Mouse (Mus musculus) embryonic stem cell, embryonic (primary cell): ENCODE measurements around the gene Rnf5.

Source experiments
- CTCF ChIA-PET, 4 experiments: fragments of 300-600 bp in 2 of 4; fragments of 350-600 bp in 2 of 4; sonication (Branson Sonifier 250); formaldehyde crosslinking; loops; one replicate each; lab custom pipeline; 2022; ENCODE audit warnings: inconsistent platforms in 2 of 4; lab: Charles Lee
- POLR2A ChIA-PET, 4 experiments: fragments of 300-600 bp in 2 of 4; fragments of 350-600 bp in 2 of 4; sonication (Branson Sonifier 250); formaldehyde crosslinking; loops; one replicate each; lab custom pipeline; 2022; ENCODE audit warnings: antibody characterized with exemption in 4 of 4, inconsistent platforms in 1 of 4; lab: Charles Lee

The Rnf5 gene

DNA sequence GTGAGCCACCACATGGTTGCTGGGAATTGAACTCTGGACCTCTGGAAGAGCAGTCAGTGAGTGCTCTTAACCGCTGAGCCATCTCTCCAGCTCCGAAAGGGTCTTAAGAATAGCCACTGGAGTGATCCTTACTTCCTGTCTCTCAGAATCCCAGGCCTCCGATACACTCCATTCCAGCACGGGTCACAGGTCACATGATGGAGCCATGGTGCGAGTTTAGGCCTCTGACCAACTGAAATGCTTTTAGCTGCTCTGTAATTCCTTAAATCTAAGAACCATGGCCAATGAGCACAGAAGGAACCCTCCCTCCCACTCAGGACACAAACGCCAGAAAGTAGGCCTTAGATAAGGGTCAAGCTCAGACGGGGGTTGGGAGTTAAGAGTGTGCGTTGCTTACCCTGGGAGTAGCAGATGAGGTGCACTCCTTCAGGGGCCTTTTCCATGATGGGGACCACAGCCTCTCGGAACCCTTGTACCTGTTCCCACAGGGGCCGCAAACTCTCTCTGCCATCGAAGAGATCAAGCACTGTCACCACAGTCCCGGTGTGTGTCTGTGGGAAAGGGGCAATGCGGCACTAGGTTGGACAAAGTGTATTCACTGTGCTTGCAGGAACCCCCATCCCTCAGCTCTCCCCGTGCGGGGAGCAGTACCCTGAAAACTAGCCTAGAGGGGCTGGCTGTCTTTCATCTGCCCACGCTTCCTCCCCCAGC lies 22.7 kb upstream of the Rnf5 start:
- POLR2A ChIA-PET = interaction anchor here (0.5 to 2.4 kb wide), 10 partner anchors 18 to 456 kb away, joined by 3 to 10 read pairs (median 6); partner anchors contain the start of genes Atf6b (in 2 of the 4), Fkbpl (in 2 of the 4), Agpat1 (in 1 of the 4) and Rnf5 (in 1 of the 4)

DNA sequence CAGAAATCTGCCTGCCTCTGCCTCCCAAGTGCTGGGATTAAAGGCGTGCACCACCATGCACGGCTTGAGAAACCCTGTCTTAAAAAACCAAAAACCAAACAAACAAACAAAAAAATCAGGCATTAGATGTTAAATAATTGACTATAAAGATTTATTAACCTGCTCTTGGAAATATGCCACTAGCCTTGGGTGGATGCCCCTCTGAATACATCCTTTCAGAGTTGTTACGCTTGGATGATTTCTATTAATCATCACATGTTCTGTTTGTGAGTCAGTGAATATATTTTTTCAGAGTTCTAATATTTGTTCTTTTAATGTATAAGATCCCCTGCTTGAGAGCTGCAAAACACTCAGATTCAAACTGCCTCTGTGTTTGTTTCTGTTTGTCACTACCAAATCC lies 21.5 kb upstream of the Rnf5 start:
- POLR2A ChIA-PET = no interaction called here
- CTCF ChIA-PET = no interaction called here

More for the DNA sequence above, 22.7 kb upstream of the Rnf5 start:
- CTCF ChIA-PET = interaction anchor here in 2 of 4 experiments (1.1 to 1.9 kb wide), 2 partner anchors 8 to 71 kb away, joined by 4 to 6 read pairs; no protein-coding TSS in a partner anchor

DNA sequence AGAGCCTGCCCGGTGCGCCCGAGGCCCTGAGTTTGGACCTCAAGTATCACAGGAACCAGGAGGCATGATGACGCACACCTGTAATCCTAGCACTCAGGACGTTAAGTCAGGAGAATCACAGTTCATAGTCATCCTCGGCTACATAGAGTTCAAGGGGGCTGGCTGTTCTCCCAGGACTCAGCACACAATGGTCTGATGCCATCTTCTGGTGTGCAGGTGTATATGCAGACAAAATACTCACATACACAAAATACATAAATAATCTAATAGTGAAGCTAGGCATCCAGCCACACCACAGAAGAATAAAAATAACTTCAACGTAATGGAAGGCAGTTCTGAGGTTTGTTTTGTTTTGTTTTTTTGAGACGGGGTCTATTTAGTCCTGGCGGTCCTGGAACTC lies 19.7 kb upstream of the Rnf5 start:
- POLR2A ChIA-PET = interaction anchor here in 2 of 4 experiments (0.6 to 1.0 kb wide), 4 partner anchors 11 to 21 kb away, joined by 3 to 4 read pairs (median 3); partner anchors contain the start of gene Agpat1 (in 1 of the 2)
- CTCF ChIA-PET = interaction anchor here in 3 of 4 experiments (0.6 to 1.2 kb wide), 8 partner anchors 8 to 182 kb away, joined by 3 to 4 read pairs (median 3); partner anchors contain the start of gene Atf6b (in 1 of the 3)

DNA sequence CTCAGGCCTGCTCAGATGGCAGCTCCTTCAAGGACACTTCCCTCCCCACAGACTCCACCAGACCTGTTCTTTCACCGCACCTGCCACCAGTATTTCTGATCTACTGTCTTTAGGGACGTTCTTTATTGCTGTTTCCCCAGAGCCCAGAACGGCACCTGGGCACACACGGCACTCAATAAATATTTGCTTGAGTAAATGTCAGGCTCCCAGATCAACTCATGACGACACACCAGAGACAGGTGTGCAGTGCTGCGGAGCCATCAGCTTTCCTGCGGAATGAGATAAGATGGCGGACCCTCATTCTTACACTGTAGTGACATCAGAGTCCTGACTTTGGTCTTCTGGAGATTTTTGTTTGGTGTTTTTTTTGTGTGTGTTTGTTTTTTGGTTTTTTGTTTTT lies 17.5 kb upstream of the Rnf5 start:
- ChIA-PET CTCF (interaction anchor here in 3 of 4 experiments (0.9 to 1.2 kb wide), 4 partner anchors 15 to 66 kb away, joined by 3 to 4 read pairs (median 4); no protein-coding TSS in a partner anchor), POLR2A (interaction anchor here in 2 of 4 experiments (0.5 to 3.1 kb wide), 6 partner anchors 12 to 502 kb away, joined by 3 to 34 read pairs (median 4); partner anchors contain the start of genes Agpat1 (in 1 of the 2) and Rnf5 (in 1 of the 2))

DNA sequence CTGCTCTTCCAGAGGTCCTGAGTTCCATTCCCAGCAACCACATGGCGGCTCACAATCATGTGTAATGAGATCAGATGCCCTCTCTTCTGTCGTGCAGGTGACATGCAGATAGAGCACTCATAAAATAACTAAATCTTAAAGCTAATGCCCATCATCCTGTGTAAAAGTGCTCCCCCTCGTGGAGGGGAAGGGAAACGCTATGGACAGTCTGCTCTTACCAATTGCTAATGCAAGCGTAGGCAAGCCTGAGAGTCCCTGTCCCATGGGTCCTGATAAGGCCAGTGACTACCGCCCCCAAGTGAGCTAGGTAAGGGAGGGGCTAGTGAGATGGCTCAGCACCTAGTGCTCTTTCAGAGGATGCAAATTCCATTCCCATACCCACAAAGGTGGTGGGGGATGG lies 15.5 kb upstream of the Rnf5 start:
- CTCF ChIA-PET = interaction anchor here (0.5 to 1.9 kb wide), 73 partner anchors 8 to 727 kb away, joined by 3 to 30 read pairs (median 4); partner anchors contain the start of genes Atf6b (in 3 of the 4), Ager (in 2 of the 4), Agpat1 (in 2 of the 4) and Fkbpl (in 2 of the 4)
- POLR2A ChIA-PET = interaction anchor here (0.6 to 3.1 kb wide), 23 partner anchors 9 to 582 kb away, joined by 3 to 34 read pairs (median 4); partner anchors contain the start of genes Agpat1 (in 3 of the 4), Rnf5 (in 3 of the 4), Atf6b (in 1 of the 4) and Fkbpl (in 1 of the 4)

DNA sequence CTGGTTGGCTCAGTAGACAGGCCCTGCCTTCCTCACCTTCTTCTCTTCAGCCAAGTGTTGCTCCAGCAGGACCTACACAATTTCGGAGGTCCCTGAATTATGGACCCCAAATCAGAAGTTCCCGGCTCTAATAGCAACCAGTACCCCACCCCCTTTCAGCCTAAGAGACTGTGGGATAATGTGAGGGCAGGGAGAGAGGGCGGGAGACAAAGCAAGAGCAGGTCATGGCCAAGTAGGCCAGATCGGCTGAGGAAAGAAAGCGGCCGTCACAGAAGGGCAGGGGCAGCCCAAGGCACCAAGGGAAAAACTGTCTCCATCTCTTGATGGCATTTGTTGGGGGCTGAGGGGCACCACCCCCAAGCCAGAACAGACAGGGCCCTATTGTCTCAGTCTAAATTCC lies 12.4 kb upstream of the Rnf5 start, which contains the start of gene Egfl8:
Gene Egfl8, minus strand, starts transcription at position 101 of the 400 bp plus-strand sequence.
- CTCF ChIA-PET = interaction anchor here in 1 of 4 experiments (1.5 kb wide), 1 partner anchor 44 kb away, joined by 4 read pairs; no protein-coding TSS in a partner anchor
- POLR2A ChIA-PET = interaction anchor here in 1 of 4 experiments (2.2 kb wide), 1 partner anchor 11 kb away, joined by 20 read pairs; the partner anchor contains the start of genes Agpat1 and Rnf5

DNA sequence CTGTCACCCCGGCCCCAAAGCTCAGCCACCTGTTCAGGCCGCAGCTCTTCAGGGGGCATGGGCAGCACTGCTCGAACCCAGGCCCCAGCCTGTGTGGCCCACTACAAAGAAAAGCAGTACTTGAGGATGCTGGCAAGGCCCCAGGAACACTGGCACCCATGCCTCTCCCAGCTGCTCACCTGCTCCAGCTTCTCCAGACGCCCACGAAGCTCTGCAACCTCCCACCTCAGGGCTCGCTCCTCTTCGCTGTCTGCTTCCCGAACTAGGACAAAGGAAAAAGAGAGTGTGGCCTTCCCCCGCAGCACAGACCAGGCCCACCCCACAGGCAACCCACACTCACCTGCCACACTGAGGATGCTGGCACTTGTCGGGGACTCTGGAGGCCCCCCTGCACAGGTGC lies 10.3 kb upstream of the Rnf5 start:
- POLR2A ChIA-PET = interaction anchor here in 3 of 4 experiments (0.9 to 2.5 kb wide), 9 partner anchors 8 to 41 kb away, joined by 3 to 20 read pairs (median 3); partner anchors contain the start of genes Agpat1 (in 2 of the 3), Rnf5 (in 2 of the 3), Gpsm3 (in 1 of the 3) and Pbx2 (in 1 of the 3)
- CTCF ChIA-PET = interaction anchor here in 1 of 4 experiments (1.6 kb wide), 1 partner anchor 10 kb away, joined by 4 read pairs; no protein-coding TSS in a partner anchor

DNA sequence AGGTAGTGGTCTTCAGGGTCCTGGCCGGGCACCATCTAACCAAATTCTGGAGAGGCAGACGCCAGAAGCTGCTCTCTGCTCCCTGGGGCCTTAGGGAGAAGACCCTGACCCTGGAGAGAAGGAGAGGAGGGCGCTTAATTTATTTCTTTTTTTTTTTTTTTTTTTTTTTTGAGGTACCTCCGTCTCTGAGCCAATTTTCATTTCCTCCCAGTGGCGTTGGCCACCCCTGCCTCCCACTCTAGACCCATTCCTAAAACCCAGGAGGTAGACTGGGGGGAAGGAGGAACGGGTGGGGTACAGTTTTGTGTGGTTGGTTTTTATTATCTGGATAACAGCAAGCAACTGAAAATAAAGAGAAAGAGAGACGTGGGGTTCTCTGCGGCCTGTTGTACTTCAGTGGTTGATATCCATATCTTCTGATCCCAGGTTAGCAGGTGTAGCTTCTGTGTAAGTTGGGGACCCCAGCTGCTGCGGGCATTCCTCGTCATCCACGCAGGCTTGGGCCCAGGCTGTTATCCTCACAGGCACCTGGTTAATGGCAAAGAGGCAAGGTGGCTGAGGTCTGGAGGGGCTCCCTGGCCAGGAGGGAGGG lies 9.7 kb upstream of the Rnf5 start:
- CTCF ChIA-PET = no interaction called here

DNA sequence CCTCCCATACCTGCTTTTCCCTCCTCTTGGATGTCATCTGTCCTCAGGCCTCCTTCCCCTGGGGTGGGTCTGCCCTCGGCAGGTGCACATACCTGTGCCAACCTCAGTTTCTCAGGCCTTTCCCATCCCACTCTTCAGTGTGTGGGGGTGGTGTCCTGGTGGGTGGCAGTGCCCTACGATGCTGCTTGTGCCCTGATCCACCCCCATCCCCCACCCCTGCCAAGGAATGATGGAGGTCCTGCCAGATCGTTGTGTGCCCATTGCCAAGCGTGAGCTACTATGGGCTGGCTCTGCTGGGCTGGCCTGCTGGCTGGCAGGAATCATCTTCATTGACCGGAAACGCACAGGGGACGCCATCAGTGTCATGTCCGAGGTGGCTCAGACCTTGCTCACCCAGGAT lies 7.6 kb upstream of the Rnf5 start:
- POLR2A ChIA-PET = no interaction called here
- CTCF ChIA-PET = no interaction called here

More for the DNA sequence above, 9.7 kb upstream of the Rnf5 start:
- POLR2A ChIA-PET = interaction anchor here in 1 of 4 experiments (1.2 to 2.5 kb wide), 2 partner anchors 9 to 19 kb away, joined by 4 to 10 read pairs; partner anchors contain the start of genes Agpat1 and Rnf5

DNA sequence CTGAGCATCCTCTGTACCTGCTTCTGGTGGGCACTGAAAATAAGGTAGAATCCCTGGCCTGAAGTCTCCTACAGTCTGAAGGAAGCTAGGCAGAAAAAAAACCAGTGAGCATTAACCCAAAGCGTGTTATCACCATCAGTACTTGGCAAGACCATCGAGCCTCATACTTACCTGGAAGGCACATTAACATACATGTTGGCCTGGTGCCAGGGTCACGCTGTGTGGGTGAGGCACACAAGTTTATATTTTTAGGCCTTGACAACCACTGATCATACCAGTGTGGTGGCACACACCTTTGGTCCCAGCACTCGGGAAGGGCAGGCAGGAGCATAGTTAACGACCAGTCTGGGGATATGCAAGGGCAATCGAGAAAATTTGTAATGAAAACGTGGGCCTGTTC lies 4.5 kb upstream of the Rnf5 start:
- CTCF ChIA-PET = no interaction called here

DNA sequence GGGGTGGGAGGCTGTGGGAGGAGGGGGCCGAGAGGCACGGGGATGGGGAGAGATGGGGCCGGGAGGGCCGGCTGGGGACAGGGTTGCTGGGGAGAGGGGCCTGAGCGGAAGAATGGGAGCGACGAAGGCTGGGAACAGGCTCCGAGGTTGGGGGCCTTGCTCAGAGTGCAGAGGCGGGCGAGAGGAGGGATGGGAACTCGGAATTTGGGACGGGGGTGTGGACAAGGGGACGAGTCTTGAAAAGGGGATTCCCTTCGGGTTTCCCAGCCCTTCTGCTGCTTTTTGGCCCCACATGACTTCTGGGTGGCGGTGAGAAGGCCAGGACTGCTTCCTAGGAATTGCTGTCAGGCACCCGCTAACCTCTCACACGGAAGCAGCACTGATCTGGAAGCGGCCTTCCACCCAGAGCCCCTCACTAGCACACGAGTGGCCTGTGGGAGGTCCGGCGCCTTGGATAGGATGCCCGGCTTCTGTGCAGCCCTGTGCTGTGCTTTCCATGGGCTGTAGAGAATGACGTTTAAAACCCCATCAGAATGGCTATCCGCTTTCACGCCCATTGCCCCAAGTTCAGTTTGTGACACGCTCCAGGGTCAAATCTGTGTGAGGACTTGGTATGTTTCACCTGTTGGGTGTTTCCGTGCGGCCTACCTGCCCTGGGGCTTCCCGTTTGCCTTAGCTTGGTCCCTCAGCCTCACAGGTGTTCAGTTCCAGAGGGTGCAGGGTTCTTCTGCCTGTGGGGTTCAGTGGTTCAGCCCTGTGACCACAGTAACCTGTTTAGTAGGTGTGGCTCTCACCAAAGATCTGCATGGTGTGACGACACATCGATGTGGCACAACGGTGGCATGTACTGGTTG lies 2.9 kb upstream of the Rnf5 start:
- ChIA-PET POLR2A (interaction anchor here in 3 of 4 experiments (0.8 to 9.3 kb wide), 28 partner anchors 8 to 651 kb away, joined by 3 to 102 read pairs (median 6); partner anchors contain the start of genes Fkbpl (in 3 of the 3), Gpsm3 (in 3 of the 3), Pbx2 (in 3 of the 3) and Atf6b (in 2 of the 3)), CTCF (interaction anchor here in 2 of 4 experiments (0.6 to 1.1 kb wide), 4 partner anchors 13 to 356 kb away, joined by 4 to 5 read pairs (median 5); no protein-coding TSS in a partner anchor)

More for the DNA sequence above, 4.5 kb upstream of the Rnf5 start:
- POLR2A ChIA-PET = no interaction called here

DNA sequence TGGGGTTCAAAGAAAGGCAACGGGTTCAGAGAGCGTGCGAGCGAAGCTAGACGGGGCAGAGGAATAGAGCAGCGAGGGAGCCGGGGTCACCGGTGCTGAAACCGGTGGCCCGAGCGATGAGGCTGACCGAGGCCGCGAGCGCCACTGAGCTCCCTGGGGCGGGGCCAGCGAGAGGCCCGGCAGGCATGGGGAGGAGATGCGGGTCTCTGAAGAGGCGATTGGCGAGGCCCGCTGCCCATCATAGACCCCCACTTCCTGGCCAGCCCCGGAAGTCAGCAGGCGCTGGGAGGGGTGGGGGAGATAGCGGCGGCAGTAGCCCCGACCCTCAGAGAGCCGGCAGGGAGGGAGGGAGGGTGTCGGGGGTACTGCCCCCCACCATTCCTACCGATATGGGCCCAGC lies 2.1 kb upstream of the Rnf5 start:
- CTCF ChIA-PET = interaction anchor here in 3 of 4 experiments (0.6 to 1.1 kb wide), 9 partner anchors 13 to 470 kb away, joined by 3 to 6 read pairs (median 4); partner anchors contain the start of gene Pbx2 (in 1 of the 3)
- POLR2A ChIA-PET = interaction anchor here in 3 of 4 experiments (0.6 to 9.3 kb wide), 39 partner anchors 9 to 1216 kb away, joined by 3 to 102 read pairs (median 5); partner anchors contain the start of genes Atf6b (in 3 of the 3), Fkbpl (in 3 of the 3), Gpsm3 (in 3 of the 3) and Pbx2 (in 3 of the 3)

DNA sequence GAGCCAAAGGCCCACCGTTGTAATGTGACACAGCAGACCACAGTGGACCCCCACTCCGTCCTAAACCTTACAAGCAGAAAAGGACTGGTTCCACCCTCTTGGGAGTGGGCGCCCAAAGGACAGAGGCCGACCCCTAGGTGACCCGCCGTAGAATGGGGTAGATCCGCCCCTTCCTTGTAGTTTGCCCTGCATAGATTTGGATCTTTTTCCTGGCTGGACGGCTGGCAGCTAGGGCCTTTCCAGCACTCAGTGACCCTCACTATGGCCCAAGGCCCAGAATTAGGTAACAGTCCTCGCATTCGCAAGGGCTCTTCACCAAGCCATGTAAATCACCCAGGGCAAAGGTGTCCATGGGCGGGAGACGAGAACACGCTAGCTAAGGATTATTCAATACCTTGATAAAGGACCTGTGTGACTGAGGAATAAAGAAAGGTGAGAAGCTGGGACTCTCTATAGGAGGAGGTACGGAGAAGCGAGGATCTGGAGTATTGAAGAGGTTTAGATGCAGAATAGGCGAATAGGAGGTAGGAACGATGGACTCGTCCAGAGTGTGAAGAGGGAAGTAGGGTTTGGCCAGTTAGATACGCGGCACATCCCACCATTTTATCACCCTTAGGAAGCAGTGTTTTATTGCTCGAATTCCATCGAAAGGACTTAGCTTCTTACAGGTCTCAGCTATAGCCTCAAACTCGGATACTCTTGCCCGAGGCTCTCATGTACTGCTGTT lies 1.2 kb upstream of the Rnf5 start:
- ChIA-PET POLR2A (interaction anchor here (0.5 to 9.3 kb wide), 51 partner anchors 9 to 1751 kb away, joined by 3 to 102 read pairs (median 7); partner anchors contain the start of genes Gpsm3 (in 3 of the 4), Pbx2 (in 3 of the 4), Atf6b (in 2 of the 4) and Fkbpl (in 2 of the 4)), CTCF (interaction anchor here (0.6 to 1.6 kb wide), 11 partner anchors 12 to 469 kb away, joined by 3 to 16 read pairs (median 6); partner anchors contain the start of genes Fkbpl (in 1 of the 4), Gpsm3 (in 1 of the 4) and Pbx2 (in 1 of the 4))

DNA sequence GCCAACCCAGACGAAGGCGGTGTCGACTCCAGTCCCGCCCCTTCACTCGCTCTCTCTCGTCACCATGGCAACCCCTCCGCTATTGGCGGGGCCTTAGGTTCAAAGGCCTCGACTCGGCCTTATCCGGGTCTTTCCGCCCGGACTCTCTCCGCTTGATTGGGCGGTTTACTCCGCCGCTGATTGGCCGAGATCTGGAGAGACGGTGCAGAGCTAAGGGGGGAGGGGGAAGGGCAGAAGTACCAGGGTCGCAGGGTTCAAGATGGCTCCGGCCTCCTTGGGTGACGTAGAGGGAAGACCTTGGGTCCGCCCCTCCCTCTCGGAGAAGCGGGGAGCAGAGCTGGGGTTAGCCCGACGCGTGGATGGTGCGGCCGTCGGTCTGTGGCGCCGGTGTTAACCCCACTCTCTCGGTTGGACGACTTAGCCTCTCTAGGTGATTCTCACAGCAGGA lies 595 bp upstream of the Rnf5 start, which contains the start of gene Agpat1:
Gene Agpat1, plus strand, starts transcription at position 202 of the 448 bp plus-strand sequence.
- CTCF ChIA-PET = interaction anchor here (0.5 to 1.6 kb wide), 19 partner anchors 10 to 698 kb away, joined by 3 to 16 read pairs (median 6); partner anchors contain the start of genes Fkbpl (in 1 of the 4), Gpsm3 (in 1 of the 4) and Pbx2 (in 1 of the 4)
- POLR2A ChIA-PET = interaction anchor here (0.5 to 9.3 kb wide), 63 partner anchors 8 to 1751 kb away, joined by 3 to 102 read pairs (median 6); partner anchors contain the start of genes Gpsm3 (in 4 of the 4), Pbx2 (in 4 of the 4), H2-DMa (in 3 of the 4) and Fkbpl (in 2 of the 4)

DNA sequence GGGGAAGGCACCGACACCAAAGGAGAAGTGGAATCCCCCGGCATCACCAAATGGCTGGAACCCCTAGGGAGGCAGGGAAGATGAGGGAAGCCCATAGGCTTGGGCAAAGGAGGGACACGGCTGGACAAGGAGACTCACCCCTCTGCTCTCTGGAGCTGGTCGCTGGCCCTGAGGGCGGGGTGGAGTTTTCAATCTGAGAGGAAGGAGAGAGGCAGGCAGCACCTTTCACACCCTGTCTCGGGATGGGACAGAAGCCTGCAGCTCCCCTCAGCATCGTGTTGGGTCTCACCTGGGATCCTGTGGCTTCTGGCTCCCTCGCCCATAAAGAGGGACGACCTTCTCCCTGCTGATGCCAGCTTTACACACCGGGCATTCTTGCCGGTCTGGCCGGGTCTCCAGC lies 1.7 kb downstream of the Rnf5 start:
- ChIA-PET POLR2A (interaction anchor here in 2 of 4 experiments (1.6 to 9.3 kb wide), 5 partner anchors 8 to 39 kb away, joined by 4 to 102 read pairs (median 6); partner anchors contain the start of genes Gpsm3 (in 2 of the 2) and Pbx2 (in 2 of the 2)), CTCF (no interaction called here)
